Mouse (Mus musculus) CH12.LX (cell line): ENCODE measurements around the gene Astn2. TPM values are rescaled to one million over a fixed set of nuclear protein-coding genes. Genes with fewer than 3 reads are reported as not detected.

ENCODE experiments used
- DNase-seq: peaks from one replicate; pipeline ENCODE4 v3.0.0-alpha.2; 2013; ENCODE audit errors: extremely low read depth
- H3K27ac ChIP-seq: 2 replicates; pipeline ENCODE4 v1.5.1; 2012; ENCODE audit warnings: low read depth, mild to moderate bottlenecking, control low read depth, moderate library complexity; ENCODE audit not compliant: insufficient read depth
- H3K27me3 ChIP-seq: replicated peaks from 2 replicates; pipeline ENCODE3; 2012; ENCODE audit warnings: inconsistent platforms
- H3K36me3 ChIP-seq, 2 experiments: replicated peaks in 1 of 2; 2 replicates each; pipeline versions ENCODE3 to v1.6.1; 2012; ENCODE audit warnings: inconsistent platforms in 1 of 2, low read length in 1 of 2, mild to moderate bottlenecking in 1 of 2, mixed read lengths in 1 of 2, moderate library complexity in 1 of 2; ENCODE audit not compliant: control insufficient read depth in 1 of 2, insufficient read depth in 1 of 2
- H3K4me1 ChIP-seq, 2 experiments: 2 replicates each; pipeline ENCODE4 v1.6.1; 2012; ENCODE audit warnings: inconsistent platforms in 1 of 2, moderate library complexity in 1 of 2; ENCODE audit not compliant: insufficient read depth in 2 of 2, control insufficient read depth in 1 of 2
- H3K4me2 ChIP-seq: 2 replicates; pipeline ENCODE4 v1.6.1; 2012; ENCODE audit warnings: low read depth, mild to moderate bottlenecking, control low read depth; ENCODE audit not compliant: poor library complexity, insufficient read depth, severe bottlenecking
- H3K4me3 ChIP-seq, 3 experiments: fragments of 150-350 bp in 1 of 3; sonication (generic) in 1 of 3; replicated peaks in 1 of 3; 2 replicates each; pipeline versions ENCODE3 to v1.5.1; 2011 to 2012; ENCODE audit warnings: low read depth in 2 of 3, low read length in 2 of 3, mild to moderate bottlenecking in 2 of 3, moderate library complexity in 2 of 3, control low read depth in 1 of 3, improper control_type of control experiment in 1 of 3, inconsistent platforms in 1 of 3, mixed read lengths in 1 of 3; ENCODE audit not compliant: poor library complexity in 1 of 3
- H3K79me2 ChIP-seq: replicated peaks from 2 replicates; pipeline ENCODE4 v1.6.1; 2012; ENCODE audit warnings: mild to moderate bottlenecking, moderate library complexity; ENCODE audit not compliant: control insufficient read depth, poor library complexity, insufficient read depth, severe bottlenecking; ENCODE audit errors: extremely low read depth
- H3K9ac ChIP-seq: 2 replicates; pipeline ENCODE4 v1.6.1; 2012; ENCODE audit warnings: low read depth, mild to moderate bottlenecking, control low read depth, moderate library complexity; ENCODE audit not compliant: insufficient read depth
- H3K9me3 ChIP-seq: replicated peaks from 2 replicates; pipeline ENCODE3; 2012; ENCODE audit warnings: low read length, inconsistent platforms, mixed read lengths
- CHD1 ChIP-seq: IDR thresholded peaks from 2 replicates; pipeline ENCODE4 v1.6.1; 2012; ENCODE audit warnings: low read depth, low read length, improper control_type of control experiment, inconsistent platforms
- E2F4 ChIP-seq: IDR thresholded peaks from 2 replicates; pipeline ENCODE4 v1.6.1; 2011; ENCODE audit warnings: low read depth, low read length, improper control_type of control experiment; ENCODE audit not compliant: insufficient replicate concordance
- IRF4 ChIP-seq: IDR thresholded peaks from 2 replicates; pipeline ENCODE4 v1.6.1; 2014; ENCODE audit warnings: low read depth, mild to moderate bottlenecking, inconsistent platforms, low read length, improper control_type of control experiment
- MAFK ChIP-seq: IDR thresholded peaks from 2 replicates; pipeline ENCODE4 v1.6.1; 2011; ENCODE audit warnings: low read length, improper control_type of control experiment; ENCODE audit not compliant: insufficient replicate concordance
- MAZ ChIP-seq: IDR thresholded peaks from 2 replicates; pipeline ENCODE4 v1.6.1; 2012; ENCODE audit warnings: low read depth, mild to moderate bottlenecking, inconsistent platforms, low read length, improper control_type of control experiment, moderate library complexity
- MXI1 ChIP-seq: IDR thresholded peaks from 2 replicates; pipeline ENCODE4 v1.6.1; 2011; ENCODE audit warnings: mild to moderate bottlenecking, low read depth, low read length, improper control_type of control experiment
- POLR2A ChIP-seq: IDR thresholded peaks from 2 replicates; pipeline ENCODE4 v1.6.1; 2011; ENCODE audit warnings: low read depth, mild to moderate bottlenecking, improper control_type of control experiment, low read length
- RCOR1 ChIP-seq: conservative IDR thresholded peaks from 2 replicates; pipeline ENCODE4 v1.6.1; 2012; ENCODE audit warnings: low read depth, mild to moderate bottlenecking, inconsistent platforms, low read length, improper control_type of control experiment
- SMC3 ChIP-seq: IDR thresholded peaks from 2 replicates; pipeline ENCODE4 v1.6.1; 2011; ENCODE audit warnings: low read depth, low read length, improper control_type of control experiment
- TBP ChIP-seq: conservative IDR thresholded peaks from 2 replicates; pipeline ENCODE4 v1.6.1; 2011; ENCODE audit warnings: low read depth, low read length, improper control_type of control experiment
- TCF12 ChIP-seq: IDR thresholded peaks from 2 replicates; pipeline ENCODE4 v1.6.1; 2014; ENCODE audit warnings: low read depth, mild to moderate bottlenecking, inconsistent platforms, low read length, improper control_type of control experiment
- ZKSCAN1 ChIP-seq: IDR thresholded peaks from 2 replicates; pipeline ENCODE4 v1.6.1; 2012; ENCODE audit warnings: low read depth, inconsistent platforms, low read length, improper control_type of control experiment, borderline replicate concordance
- ZMIZ1 ChIP-seq: IDR thresholded peaks from 2 replicates; pipeline ENCODE4 v1.6.1; 2012; ENCODE audit warnings: low read depth, mild to moderate bottlenecking, inconsistent platforms, low read length, improper control_type of control experiment
- ZNF384 ChIP-seq: IDR thresholded peaks from 2 replicates; pipeline ENCODE4 v1.6.1; 2012; ENCODE audit warnings: low read depth, low read length, improper control_type of control experiment, inconsistent platforms
- dilution Hi-C: fragments of 300-500 bp; cut with MboI; formaldehyde crosslinking; loops from 2 replicates; pipeline ENCODE4 v1.14.3; 2020; ENCODE audit warnings: low sequenced_read_pairs; ENCODE audit not compliant: extremely low pct_unique_long_range_greater_than_20kb, extremely low pct_ligation_motif_present
- in situ Hi-C: fragments of 300-500 bp; cut with MboI; formaldehyde crosslinking; loops from 3 replicates; pipeline ENCODE4 v1.14.3; 2019; ENCODE audit warnings: low sequenced_read_pairs, low pct_ligation_motif_present, low pct_unique_long_range_greater_than_20kb, mixed read lengths
- polyA plus RNA-seq: library from polyadenylated mRNA; unstranded; fragments of >175 nt; gene quantifications from 2 replicates; pipeline ENCODE4 v1.2.1, GENCODE M21; 2012; ENCODE audit warnings: low read depth; ENCODE audit not compliant: insufficient read length
- total RNA-seq, 2 experiments: library from RNA; depleted of rRNA; stranded (reverse); fragments of 300-350 nt in 1 of 2; fragments of >200 nt in 1 of 2; gene quantifications; 2 replicates each; pipeline ENCODE4 v1.2.3; 2012 to 2014

The Astn2 gene
- total and polyA plus RNA-seq, 3 experiments: not detected

DNA sequence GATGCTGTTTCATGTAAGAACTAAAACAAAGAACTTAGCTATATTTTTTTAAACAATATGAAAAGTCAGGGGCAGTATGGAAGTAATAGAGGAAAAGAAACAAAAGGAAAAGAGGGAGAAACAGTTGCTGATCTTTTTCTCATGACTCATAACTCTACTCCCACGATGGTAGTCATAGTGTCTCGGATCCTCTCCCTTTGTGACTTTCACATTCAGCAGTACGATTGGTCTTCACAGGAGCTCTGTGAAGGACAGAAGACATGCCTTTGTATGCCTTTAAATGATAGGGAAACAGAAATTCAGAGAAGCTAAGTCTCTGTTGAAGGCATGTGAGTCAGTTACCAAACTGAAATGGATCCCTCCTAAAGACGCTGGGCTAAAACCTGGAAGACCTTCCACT, 173.7 kb downstream of the Astn2 start:
- Histone ChIP-seq H3K4me2 (no peak overlapping the region), H3K9me3 (peaks cover 65% of the 10 kb centered on the region), H3K79me2 (no peaks in the 10 kb centered on the region), H3K27ac (no peak overlapping the region), H3K9ac (no peak overlapping the region)
- dilution Hi-C loops: no loop called here
- in situ Hi-C loops: no loop called here
- TF ChIP-seq CHD1 (no peak), E2F4 (no peak), MXI1 (no peak), ZKSCAN1 (no peak), MAFK (no peak), ZNF384 (no peak)
- TF ChIP-seq, all 38 proteins: peak for 0
- no peaks in the 10 kb centered on the region for H3K27me3 ChIP-seq
- no peak for DNase-seq
- no peaks in the 10 kb centered on the region for H3K4me1 ChIP-seq
- H3K36me3 ChIP-seq: no peaks in the 10 kb centered on the region
- no peak overlapping the region for H3K4me3 ChIP-seq

DNA sequence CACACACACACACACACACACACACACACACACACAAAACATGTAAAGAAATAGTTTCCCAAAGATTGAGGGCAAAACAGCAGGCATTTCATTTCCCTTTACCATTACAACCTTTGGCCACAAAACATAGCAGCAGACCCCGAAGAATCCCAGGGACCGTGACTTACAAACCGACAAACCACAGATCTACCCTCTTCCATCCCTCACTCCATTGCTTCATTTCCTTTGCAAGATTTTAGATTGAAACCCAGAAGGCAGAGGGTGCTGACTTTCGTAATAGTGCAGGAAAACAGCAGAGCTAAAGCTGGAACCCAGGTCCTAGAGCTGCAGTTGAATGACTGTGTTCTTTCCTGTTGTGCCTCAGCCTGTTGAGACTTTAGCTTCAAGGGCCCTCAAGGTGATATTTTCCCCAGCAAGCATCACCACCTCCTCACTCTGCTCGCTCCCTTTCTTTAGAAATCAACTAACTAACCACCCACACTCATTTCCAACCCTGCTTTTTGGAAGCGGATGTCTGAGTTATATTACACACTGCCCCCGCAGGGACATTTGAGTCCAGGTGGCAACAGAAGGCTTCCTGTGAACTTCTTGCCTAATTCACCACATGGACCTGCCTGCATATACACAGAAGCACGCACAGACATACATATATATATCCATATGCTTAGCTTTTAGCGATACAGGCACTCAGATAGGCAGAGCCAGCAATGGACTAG, 181.7 kb downstream of the Astn2 start:
- DNase-seq: no peak
- Histone ChIP-seq H3K27ac (no peak overlapping the region), H3K36me3 (no peaks in the 10 kb centered on the region), H3K27me3 (no peaks in the 10 kb centered on the region), H3K9ac (no peak overlapping the region), H3K4me3 (no peak overlapping the region), H3K79me2 (no peaks in the 10 kb centered on the region), H3K4me2 (no peak overlapping the region), H3K4me1 (no peaks in the 10 kb centered on the region), H3K9me3 (peaks cover 49% of the 10 kb centered on the region)
- in situ Hi-C loops (no loop called here), dilution Hi-C loops (no loop called here)
- TF ChIP-seq TCF12: no peak
- TF ChIP-seq POLR2A: no peak
- no peak for TF ChIP-seq SMC3

DNA sequence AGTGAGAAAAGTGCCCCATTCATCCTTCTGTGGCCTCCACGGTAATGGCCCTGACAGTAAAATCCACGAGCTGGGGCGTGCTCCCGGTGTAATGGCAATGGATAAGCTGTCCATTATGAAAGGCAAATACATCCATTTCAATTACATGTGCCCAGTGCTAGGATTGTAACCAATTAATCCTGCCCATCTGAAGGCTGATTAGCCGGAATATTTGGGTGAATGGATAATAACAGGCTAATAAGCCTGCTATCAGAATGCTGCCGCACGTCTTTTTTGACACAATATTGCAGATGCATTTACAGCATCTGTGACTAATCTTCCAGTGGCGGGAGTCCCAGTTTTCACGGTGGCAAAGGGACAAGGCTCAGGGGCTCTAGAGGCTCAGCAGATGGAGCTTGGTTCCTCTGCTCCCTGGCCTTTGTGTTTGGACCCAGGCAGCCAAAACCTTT, 189.2 kb downstream of the Astn2 start:
- in situ Hi-C loops: no loop called here
- dilution Hi-C loops: no loop called here
- H3K27me3 ChIP-seq: no peaks in the 10 kb centered on the region
- no peak overlapping the region for H3K27ac ChIP-seq
- H3K79me2 ChIP-seq: no peaks in the 10 kb centered on the region
- no peak overlapping the region for H3K4me2 ChIP-seq
- H3K9me3 ChIP-seq: peaks cover 45% of the 10 kb centered on the region
- H3K4me1 ChIP-seq: no peaks in the 10 kb centered on the region
- no peak for TF ChIP-seq MAZ
- no peak for TF ChIP-seq ZMIZ1
- no peak for TF ChIP-seq MXI1
- TF ChIP-seq RCOR1: no peak
- no peak for TF ChIP-seq IRF4
- no peak for TF ChIP-seq TBP
- TF ChIP-seq, all 38 proteins: peak for 0
- no peak for DNase-seq
- Histone ChIP-seq H3K36me3 (no peaks in the 10 kb centered on the region), H3K4me3 (no peak overlapping the region), H3K9ac (no peak overlapping the region)
